Comparison of ENCODE assay signal across 22 mouse cellular contexts in the genomic region with DNA sequence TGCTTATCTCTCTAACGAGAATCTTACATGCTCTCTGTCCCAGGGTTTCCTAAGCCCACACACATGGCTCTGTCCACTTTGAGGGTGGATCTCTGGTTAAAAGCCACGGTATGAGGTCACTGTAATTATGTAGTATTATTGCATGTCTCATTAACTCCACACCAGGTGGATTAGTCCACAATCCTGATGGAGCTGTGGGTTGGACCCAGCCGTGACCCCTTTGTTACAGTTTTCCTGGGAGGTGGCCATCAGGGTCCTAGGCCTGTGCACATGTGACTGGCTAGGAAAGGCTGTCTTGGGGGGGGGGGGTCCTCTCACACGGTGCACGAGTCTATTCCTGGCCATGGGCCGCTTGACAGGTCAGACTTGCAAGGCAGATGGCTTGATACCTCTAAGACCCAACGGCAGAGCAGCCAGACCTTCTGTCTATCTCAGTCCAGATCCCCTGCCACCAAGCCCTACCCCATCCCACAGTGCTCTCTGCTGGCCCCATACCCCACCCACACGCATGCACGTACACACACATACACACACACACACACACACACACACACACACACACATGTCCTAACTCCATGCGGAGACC.
DNase-seq lines count a peak whose midpoint lies in the region; ATAC-seq and TF ChIP-seq lines count a peak whose summit lies in the region.
"Had no signal": no experiment of that assay in that cellular context is flagged by ENCODE, and none has a peak within 500 bp of the region (broad histone marks: within the 10 kb centered on the region; RNA-seq: fewer than 3 reads in every experiment).

No protein-coding gene starts in this region.

- H3K9me3 ChIP-seq in embryonic facial prominence, embryonic 10.5 days: no peaks in the 10 kb centered on the region
- H3K9me3 ChIP-seq: forebrain, embryonic 15.5 days; limb, embryonic 13.5 days; liver, embryonic 12.5 days; neural tube, embryonic 15.5 days had no signal

- CTCF ChIA-PET in Patski (lab: Charles Lee): interaction anchor here (1.2 to 1.5 kb wide), 2 partner anchors 13 to 17 kb away, joined by 4 to 11 read pairs; no protein-coding TSS in a partner anchor

- H3K27me3 ChIP-seq in Patski: no peaks in the 10 kb centered on the region
- peaks cover 81% of the 10 kb centered on the region for H3K27me3 ChIP-seq in embryonic facial prominence, embryonic 10.5 days (replicated peaks; ENCODE audit: low read depth, poor library complexity, severe bottlenecking)
- H3K27me3 ChIP-seq: forebrain, embryonic 15.5 days; limb, embryonic 13.5 days had no signal

- peak; percentile 9 for ATAC-seq in Patski
- ATAC-seq: forebrain, embryonic 15.5 days had no signal

- no peak for TF ChIP-seq CTCF in layer of hippocampus, adult 2 months (conservative IDR thresholded peaks at IDR 0.05)
- no peak for TF ChIP-seq CTCF in Patski (IDR thresholded peaks at IDR 0.05)

- peak overlapping the region; percentile 90 for H3K27ac ChIP-seq in layer of hippocampus, adult 2 months
- H3K27ac ChIP-seq in embryonic facial prominence, embryonic 10.5 days (replicated peaks): 0 out of 2 replicates have a peak overlapping the region, but pooled peaks have one; percentile 15
- H3K27ac ChIP-seq: heart, adult 2 months; limb, embryonic 13.5 days; liver, embryonic 12.5 days; neural tube, embryonic 15.5 days had no signal

- peak; percentile 7 for DNase-seq in gastrocnemius, postnatal 10 days
- DNase-seq in gastrocnemius, postnatal 25 days: no peak
- no peak for DNase-seq in layer of hippocampus, adult 2 months (ENCODE audit: low spot score in 2 of 2)
- no peak for DNase-seq in layer of hippocampus, adult 8-10 months (ENCODE audit: low spot score in 2 of 2)
- peak; percentile 81 for DNase-seq in Patski (ENCODE audit: low read depth, low spot score)
- DNase-seq in embryonic facial prominence, embryonic 10.5 days (ENCODE audit: low spot score): no peak
- DNase-seq in T-cell, adult 2 months (ENCODE audit: low spot score): no peak
- DNase-seq: adrenal gland, postnatal 14 days; cerebellum, adult 9-10 months; gastrocnemius, postnatal 36 days; heart, adult 2 months; kidney, adult 2 months; kidney, postnatal 14 days; layer of hippocampus, postnatal 36 days; lung, adult 18-20 months; lung, postnatal 10 days; thymus, adult 18-20 months; thymus, postnatal 36 days had no signal

- POLR2A ChIA-PET in Patski (lab: Charles Lee): no interaction called here

- 80% methylated on average over 10 of the region's 10 CpGs for WGBS in embryonic facial prominence, embryonic 10.5 days

- H3K36me3 ChIP-seq in embryonic facial prominence, embryonic 10.5 days (replicated peaks): no peaks in the 10 kb centered on the region
- H3K36me3 ChIP-seq: forebrain, embryonic 15.5 days; limb, embryonic 13.5 days; liver, embryonic 12.5 days; neural tube, embryonic 15.5 days had no signal

- H3K4me1 ChIP-seq in embryonic facial prominence, embryonic 10.5 days: peaks cover 89% of the 10 kb centered on the region

- in situ Hi-C loops in Patski (cut with MboI; ENCODE audit: low pct_unique_long_range_greater_than_20kb): no loop called here

- no peak overlapping the region for H3K4me3 ChIP-seq in layer of hippocampus, adult 2 months
- H3K4me3 ChIP-seq in embryonic facial prominence, embryonic 10.5 days: no peak overlapping the region
- H3K4me3 ChIP-seq: forebrain, embryonic 15.5 days; heart, adult 2 months; limb, embryonic 13.5 days; liver, embryonic 12.5 days; neural tube, embryonic 15.5 days had no signal

Comparison
In these comparisons a context has a peak if more than half of its experiments do, and no peak if none do; other contexts are left out.
1. DNase-seq: peak in gastrocnemius, postnatal 10 days (single experiment) and Patski (single experiment); none in gastrocnemius, postnatal 25 days (single experiment), layer of hippocampus, adult 2 months (0 of 2), layer of hippocampus, adult 8-10 months (0 of 2), embryonic facial prominence, embryonic 10.5 days (single experiment) and T-cell, adult 2 months (single experiment).